Mouse (Mus musculus) monocyte, adult 5-6 weeks (primary cell): Measurements from ENCODE around the gene Ldhal6b. TPM values are rescaled to one million over a fixed set of nuclear protein-coding genes. Genes with fewer than 3 reads are reported as not detected.
"Not testable (repeated sequence)": the region's sequence is repeated elsewhere in the genome, so short reads cannot be mapped to it uniquely, and the experiment has no call there.

Experiments used
- ATAC-seq: fragments of 153-309, 156-312 bp; replicated peaks from 2 replicates; pipeline ENCODE4 v1.8.0; 2017; ENCODE audit warnings: mild to moderate bottlenecking; ENCODE audit not compliant: low TSS enrichment, insufficient number of reproducible peaks, severe bottlenecking, poor library complexity, low FRiP score
- total RNA-seq: library from RNA; stranded (forward); fragments of 200-1000, 200-491, 200-594 nt; gene quantifications from 3 replicates; pipeline ENCODE4 v1.2.3, GENCODE M21; 2017

Ldhal6b gene
- total RNA-seq, result 0.49 to 0.57 TPM in 2 of 3 replicates, not detected in the other

GRCm38 (mm10) chr17:5418545-5418944, at the start of gene Ldhal6b:
Gene Ldhal6b (minus strand): TSS chr17:5418767.
- ATAC-seq, result no peak

GRCm38 (mm10) chr17:5467177-5467576, 48.6 kb upstream of the Ldhal6b start:
- ATAC-seq, result no peak

- ATAC-seq, result no peak
These were observed 48.2 kb upstream of the Ldhal6b start for GRCm38 (mm10) chr17:5466736-5467135.

GRCm38 (mm10) chr17:5463912-5464311, 45.3 kb upstream of the Ldhal6b start:
- no peak for ATAC-seq

GRCm38 (mm10) chr17:5453657-5454056, 35.1 kb upstream of the Ldhal6b start:
- ATAC-seq, result no peak

- no peak for ATAC-seq
These were observed 25.2 kb upstream of the Ldhal6b start for GRCm38 (mm10) chr17:5443751-5444150.

- no peak for ATAC-seq
These were observed 24.7 kb upstream of the Ldhal6b start for GRCm38 (mm10) chr17:5443260-5443659.

- not testable (repeated sequence) for ATAC-seq
These were observed 23.8 kb upstream of the Ldhal6b start for GRCm38 (mm10) chr17:5442403-5442802.

GRCm38 (mm10) chr17:5440159-5440971, 21.8 kb upstream of the Ldhal6b start, which contains the start of gene Tmem242:
Gene Tmem242 (minus strand): TSS chr17:5440259.
- peak; percentile 86 for ATAC-seq

GRCm38 (mm10) chr17:5439831-5440158, 21.2 kb upstream of the Ldhal6b start:
- ATAC-seq, result no peak

- no peak for ATAC-seq
These were observed 11.2 kb upstream of the Ldhal6b start for GRCm38 (mm10) chr17:5429772-5430133.

- ATAC-seq, result peak; percentile 94
These were observed 10.7 kb upstream of the Ldhal6b start for GRCm38 (mm10) chr17:5429090-5429771.

GRCm38 (mm10) chr17:5425204-5425603, 6.6 kb upstream of the Ldhal6b start:
- no peak for ATAC-seq

GRCm38 (mm10) chr17:5424156-5424555, 5.6 kb upstream of the Ldhal6b start:
- ATAC-seq, result no peak

GRCm38 (mm10) chr17:5421835-5422234, 3.3 kb upstream of the Ldhal6b start:
- ATAC-seq, result no peak

- no peak for ATAC-seq
These were observed 1.4 kb upstream of the Ldhal6b start for GRCm38 (mm10) chr17:5419771-5420518.

- no peak for ATAC-seq
These were observed 489 bp upstream of the Ldhal6b start for GRCm38 (mm10) chr17:5419056-5419455.

- ATAC-seq, result no peak
These were observed 2.0 kb downstream of the Ldhal6b start for GRCm38 (mm10) chr17:5416518-5416917.

GRCm38 (mm10) chr17:5414041-5414440, 4.5 kb downstream of the Ldhal6b start:
- 0 out of 2 replicates have a peak, but pooled peaks have one; percentile 18 for ATAC-seq
